Mouse (Mus musculus) ovary, adult 18-20 months (tissue): ENCODE data around the gene Gas2l3.

ENCODE experiments used
- DNase-seq: peaks from one replicate; pipeline ENCODE4 v3.0.0; 2022; ENCODE audit warnings: low spot score, mixed read lengths

Gene Gas2l3

GRCm38 (mm10) chr10:89395321-89395720 lies 48.4 kb downstream of the Gas2l3 start:
- no peak for DNase-seq

GRCm38 (mm10) chr10:89392687-89393086 lies 51.1 kb downstream of the Gas2l3 start:
- DNase-seq: peak; percentile 22

- no peak for DNase-seq
These were observed 52.1 kb downstream of the Gas2l3 start for GRCm38 (mm10) chr10:89391571-89392163.

GRCm38 (mm10) chr10:89386461-89386860 lies 57.3 kb downstream of the Gas2l3 start:
- DNase-seq: no peak

- DNase-seq: peak; percentile 63
These were observed 60.3 kb downstream of the Gas2l3 start for GRCm38 (mm10) chr10:89383462-89383861.

- DNase-seq: no peak
These were observed 66.0 kb downstream of the Gas2l3 start for GRCm38 (mm10) chr10:89377750-89378149.

- no peak for DNase-seq
These were observed 73.7 kb downstream of the Gas2l3 start for GRCm38 (mm10) chr10:89370051-89370450.

GRCm38 (mm10) chr10:89358933-89359332 lies 84.8 kb downstream of the Gas2l3 start:
- DNase-seq: no peak
